In genomic region chr6:91115158-91115557, GRCm38 (mm10) we compare ENCODE assay signal across 9 mouse cellular contexts. TPM values are rescaled to one million over a fixed set of nuclear protein-coding genes. Genes with fewer than 3 reads are reported as not detected.
A peak's percentile ranks its signal among the peaks of the same experiment; 100 is the strongest.
DNase-seq lines count a peak whose midpoint lies in the region; ATAC-seq and TF ChIP-seq lines count a peak whose summit lies in the region.
"Had no signal": no experiment of that assay in that cellular context is flagged by ENCODE, and none has a peak within 500 bp of the region (broad histone marks: within the 10 kb centered on the region; RNA-seq: fewer than 3 reads in every experiment).

No protein-coding gene starts in this region.

- intact Hi-C loops in left cerebral cortex, postnatal 4 days (cut with DNase I), result no loop called here

- no peak overlapping the region for H3K9ac ChIP-seq in heart, embryonic 11.5 days (ENCODE audit: low read depth, low read length)
- peak overlapping the region; percentile 81 for H3K9ac ChIP-seq in CH12.LX (ENCODE audit: insufficient read depth, low read depth)
- H3K9ac ChIP-seq in forebrain, postnatal 0 days, result no peak overlapping the region
- H3K9ac ChIP-seq in lung, postnatal 0 days (replicated peaks; ENCODE audit: low read depth), result no peak overlapping the region

- H3K4me3 ChIP-seq in heart, embryonic 11.5 days (ENCODE audit: low read depth, low read length), result no peak overlapping the region
- peak overlapping the region; percentile 13 to 85 (median 84) for H3K4me3 ChIP-seq in CH12.LX (replicated peaks in 1 of 3; ENCODE audit: low read depth in 2 of 3, low read length in 2 of 3, poor library complexity in 1 of 3)
- no peak overlapping the region for H3K4me3 ChIP-seq in forebrain, postnatal 0 days (ENCODE audit: low read depth, low read length)
- no peak overlapping the region for H3K4me3 ChIP-seq in lung, postnatal 0 days (ENCODE audit: low read depth, low read length)

- WGBS in heart, embryonic 11.5 days (ENCODE audit: insufficient replicate concordance), result 43% methylated on average over 1 of the region's 1 CpGs
- WGBS in forebrain, postnatal 0 days, result 37% methylated on average over 1 of the region's 1 CpGs
- WGBS in lung, postnatal 0 days, result 32% methylated on average over 1 of the region's 1 CpGs

- peaks cover 15% of the 10 kb centered on the region for H3K4me1 ChIP-seq in heart, embryonic 11.5 days (ENCODE audit: control insufficient read depth, insufficient read depth, low read length)
- H3K4me1 ChIP-seq in CH12.LX (ENCODE audit: control insufficient read depth in 1 of 2, insufficient read depth in 2 of 2), result peaks cover 10 to 54% of the 10 kb centered on the region in 2 experiments
- peaks cover 27% of the 10 kb centered on the region for H3K4me1 ChIP-seq in forebrain, postnatal 0 days (ENCODE audit: insufficient read depth)
- H3K4me1 ChIP-seq in lung, postnatal 0 days (ENCODE audit: insufficient read depth, low read depth, low read length), result peaks cover 10% of the 10 kb centered on the region

- H3K79me2 ChIP-seq in CH12.LX (replicated peaks; ENCODE audit: control insufficient read depth, extremely low read depth, insufficient read depth, poor library complexity, severe bottlenecking), result peaks cover 54% of the 10 kb centered on the region

- peak; percentile 3; the same call in 1 of the 2 replicates for TF ChIP-seq EP300 in CH12.LX (IDR thresholded peaks at IDR 0.05; ENCODE audit: low read length)
- TF ChIP-seq EP300 in lung, postnatal 0 days (IDR thresholded peaks at IDR 0.05), result peak; percentile 70

- no peak for TF ChIP-seq RAD21 in CH12.LX (IDR thresholded peaks at IDR 0.05; ENCODE audit: low read depth, low read length)

- TF ChIP-seq POLR2A in CH12.LX (IDR thresholded peaks at IDR 0.05; ENCODE audit: low read depth, low read length), result no peak

- DNase-seq in heart, adult 18-20 months, result no peak
- no peak for DNase-seq in CH12.LX (ENCODE audit: extremely low read depth)
- DNase-seq in forebrain, postnatal 0 days, result no peak
- DNase-seq in lung, postnatal 0 days (ENCODE audit: low spot score), result peak; percentile 55
- no peak for DNase-seq in left cerebral cortex, postnatal 4 days
- DNase-seq in adrenal gland, adult 2 months, result no peak
- no peak for DNase-seq in spleen, adult 18-20 months

- no peaks in the 10 kb centered on the region for H3K9me3 ChIP-seq in heart, embryonic 11.5 days (replicated peaks; ENCODE audit: control insufficient read depth, low read length)
- H3K9me3 ChIP-seq in CH12.LX (replicated peaks; ENCODE audit: low read length), result peaks cover 3% of the 10 kb centered on the region
- no peaks in the 10 kb centered on the region for H3K9me3 ChIP-seq in forebrain, postnatal 0 days (ENCODE audit: low read length)
- no peaks in the 10 kb centered on the region for H3K9me3 ChIP-seq in lung, postnatal 0 days (ENCODE audit: low read length)

- no peak overlapping the region for H3K27ac ChIP-seq in heart, embryonic 11.5 days (ENCODE audit: low read depth, low read length)
- no peak overlapping the region for H3K27ac ChIP-seq in CH12.LX (ENCODE audit: insufficient read depth, low read depth)
- no peak overlapping the region for H3K27ac ChIP-seq in forebrain, postnatal 0 days (ENCODE audit: low read depth, low read length)
- 0 out of 2 replicates have a peak overlapping the region, but pooled peaks have one; percentile 59 for H3K27ac ChIP-seq in lung, postnatal 0 days (ENCODE audit: low read length)

- H3K4me2 ChIP-seq in heart, embryonic 11.5 days, result peak overlapping the region; percentile 100
- peak overlapping the region; percentile 81 for H3K4me2 ChIP-seq in CH12.LX (ENCODE audit: insufficient read depth, low read depth, poor library complexity, severe bottlenecking)
- peak overlapping the region; percentile 74; the same call in 1 of the 2 replicates for H3K4me2 ChIP-seq in forebrain, postnatal 0 days (ENCODE audit: low read depth)
- H3K4me2 ChIP-seq in lung, postnatal 0 days (replicated peaks; ENCODE audit: low read depth, low read length), result no peak overlapping the region

- TF ChIP-seq CTCF in CH12.LX (conservative IDR thresholded peaks at IDR 0.05 in 1 of 2, IDR thresholded peaks at IDR 0.05 in 1 of 2; ENCODE audit: low read depth in 2 of 2, low read length in 2 of 2), result no peak
- TF ChIP-seq CTCF in forebrain, postnatal 0 days (IDR thresholded peaks at IDR 0.05; ENCODE audit: low read depth), result no peak
- no peak for TF ChIP-seq CTCF in lung, postnatal 0 days (IDR thresholded peaks at IDR 0.05)

- in situ Hi-C loops in CH12.LX (cut with MboI; ENCODE audit: low pct_ligation_motif_present, low pct_unique_long_range_greater_than_20kb, low sequenced_read_pairs), result no loop called here

- H3K27me3 ChIP-seq in heart, embryonic 11.5 days (ENCODE audit: control insufficient read depth, insufficient read depth, low read length), result no peaks in the 10 kb centered on the region
- no peaks in the 10 kb centered on the region for H3K27me3 ChIP-seq in CH12.LX (replicated peaks)
- no peaks in the 10 kb centered on the region for H3K27me3 ChIP-seq in forebrain, postnatal 0 days (ENCODE audit: insufficient read depth, low read length)
- H3K27me3 ChIP-seq in lung, postnatal 0 days (replicated peaks; ENCODE audit: insufficient read depth, low read length), result no peaks in the 10 kb centered on the region

- H3K36me3 ChIP-seq in heart, embryonic 11.5 days (ENCODE audit: control insufficient read depth, insufficient read depth, low read length), result no peaks in the 10 kb centered on the region
- peaks cover 0 to 13% of the 10 kb centered on the region in 2 experiments for H3K36me3 ChIP-seq in CH12.LX (replicated peaks in 1 of 2; ENCODE audit: control insufficient read depth in 1 of 2, insufficient read depth in 1 of 2, low read length in 1 of 2)
- H3K36me3 ChIP-seq in forebrain, postnatal 0 days (ENCODE audit: insufficient read depth), result no peaks in the 10 kb centered on the region
- H3K36me3 ChIP-seq in lung, postnatal 0 days (ENCODE audit: insufficient read depth, low read length), result no peaks in the 10 kb centered on the region

- dilution Hi-C loops in CH12.LX (cut with MboI; ENCODE audit: extremely low pct_ligation_motif_present, extremely low pct_unique_long_range_greater_than_20kb, low sequenced_read_pairs), result no loop called here

- no peak for ATAC-seq in heart, embryonic 11.5 days (replicated peaks; ENCODE audit: insufficient number of reproducible peaks, low FRiP score, low TSS enrichment)
- no peak for ATAC-seq in forebrain, postnatal 0 days
- ATAC-seq in lung, postnatal 0 days, result peak; percentile 13; the same call in 1 of the 2 replicates

TF ChIP-seq in CH12.LX, 34 proteins besides CTCF, POLR2A, EP300 and RAD21:
- TF ChIP-seq NRF1 (IDR thresholded peaks at IDR 0.05; ENCODE audit: low read depth, low read length) (no peak), MAZ (IDR thresholded peaks at IDR 0.05; ENCODE audit: low read depth, low read length) (no peak), MYC (IDR thresholded peaks at IDR 0.05; ENCODE audit: low read depth, low read length) (0 out of 2 replicates have a peak, but pooled peaks have one; percentile 25), SIN3A (IDR thresholded peaks at IDR 0.05; ENCODE audit: low read length) (peak; percentile 24), TCF12 (IDR thresholded peaks at IDR 0.05; ENCODE audit: low read depth, low read length) (no peak)

RNA-seq across cellular contexts. Expression of gene Nup210, which starts 1.5 kb away (rescaled TPM):
- polyA plus RNA-seq in heart, embryonic 11.5 days (2014; fragmentation: Nextera tagmentation; extraction: Ambion mirVana), result 5.1 and 5.6 TPM in 2 replicates
- 1 to 10 TPM; 2.6 to 6.9 TPM for total RNA-seq in heart, adult 18-20 months (2021)
- total RNA-seq in CH12.LX (2012; rRNA removed), result 103 TPM in 2 replicates
- total RNA-seq in CH12.LX (2014; rRNA removed), result 40.5 and 41.9 TPM in 2 replicates
- polyA plus RNA-seq in CH12.LX (2012; ENCODE audit: insufficient read length, low read depth), result 56.9 and 73.1 TPM in 2 replicates
- total RNA-seq in forebrain, postnatal 0 days (2014; rRNA removed), result 36.6 and 52.6 TPM in 2 replicates
- polyA plus RNA-seq in forebrain, postnatal 0 days (2015; fragmentation: Nextera tagmentation; extraction: Ambion mirVana), result 9.1 and 12.5 TPM in 2 replicates
- polyA plus RNA-seq in lung, postnatal 0 days (2015; fragmentation: Nextera tagmentation; extraction: Ambion mirVana), result 5.8 and 7.0 TPM in 2 replicates
- total RNA-seq in left cerebral cortex, postnatal 4 days (2021), result 10 to 100 TPM; 43.6 to 49.4 TPM
- 1 to 10 TPM; 4.1 to 4.5 TPM for total RNA-seq in adrenal gland, adult 2 months (2021)
- polyA plus RNA-seq in adrenal gland, adult 2 months (2012; rRNA removed), result 6.3 and 6.7 TPM in 2 replicates
- polyA plus RNA-seq: C2C12 had no signal

RNA-seq across cellular contexts. Expression of gene Hdac11, which starts 41.3 kb away (rescaled TPM):
- polyA plus RNA-seq in heart, embryonic 11.5 days (2014; fragmentation: Nextera tagmentation; extraction: Ambion mirVana), result 7.9 TPM in 2 replicates
- total RNA-seq in heart, adult 18-20 months (2021), result 10 to 100 TPM; 20.9 to 21.3 TPM
- total RNA-seq in CH12.LX (2012; rRNA removed) (0.55 and 2.1 TPM in 2 replicates), CH12.LX (2014; rRNA removed) (0.22 TPM in 1 of 2 replicates, not detected in the other)
- polyA plus RNA-seq in CH12.LX (2012; ENCODE audit: insufficient read length, low read depth), result 0.53 and 0.57 TPM in 2 replicates
- total RNA-seq in forebrain, postnatal 0 days (2014; rRNA removed), result 70.3 and 81.0 TPM in 2 replicates
- polyA plus RNA-seq in forebrain, postnatal 0 days (2015; fragmentation: Nextera tagmentation; extraction: Ambion mirVana), result 27.4 and 34.5 TPM in 2 replicates
- 3.8 and 3.9 TPM in 2 replicates for polyA plus RNA-seq in lung, postnatal 0 days (2015; fragmentation: Nextera tagmentation; extraction: Ambion mirVana)
- total RNA-seq in left cerebral cortex, postnatal 4 days (2021), result 10 to 100 TPM; 67.9 to 78.2 TPM
- total RNA-seq in adrenal gland, adult 2 months (2021), result 10 to 100 TPM in 1 of 2 experiments, 1 to 10 TPM in 1; 6.9 to 14.6 TPM
- 8.1 and 11.8 TPM in 2 replicates for polyA plus RNA-seq in adrenal gland, adult 2 months (2012; rRNA removed)

Comparison
In these comparisons a context has a peak if more than half of its experiments do, and no peak if none do; other contexts are left out.
1. H3K4me3 ChIP-seq: peak in CH12.LX (3 of 3); none in heart, embryonic 11.5 days (single experiment), forebrain, postnatal 0 days (single experiment) and lung, postnatal 0 days (single experiment).